23 mouse cellular contexts compared by ENCODE assay signal in genomic region chr2:9694178-9694577, GRCm38 (mm10).
"Had no signal": no experiment of that assay in that cellular context is flagged by ENCODE, and none has a peak within 500 bp of the region (broad histone marks: within the 10 kb centered on the region; RNA-seq: fewer than 3 reads in every experiment).

No protein-coding gene starts in this region.

- H3K27ac ChIP-seq: gastrocnemius, adult 2 months; heart, embryonic 10.5 days; hindbrain, embryonic 13.5 days; hindbrain, embryonic 15.5 days; hindbrain, postnatal 0 days; limb, embryonic 13.5 days; liver, embryonic 13.5 days; liver, embryonic 15.5 days had no signal

- H3K4me1 ChIP-seq: heart, embryonic 10.5 days; heart, embryonic 12.5 days; hindbrain, embryonic 13.5 days; hindbrain, embryonic 15.5 days; liver, embryonic 13.5 days; liver, embryonic 15.5 days had no signal

- H3K36me3 ChIP-seq: heart, embryonic 10.5 days; heart, embryonic 12.5 days; hindbrain, embryonic 13.5 days; hindbrain, embryonic 15.5 days; limb, embryonic 13.5 days; liver, embryonic 13.5 days; liver, embryonic 15.5 days had no signal

- DNase-seq: gastrocnemius, adult 2 months; gastrocnemius, postnatal 10 days; gastrocnemius, postnatal 25 days; heart, adult 18-20 months; heart, postnatal 10 days; kidney, adult 11 months; kidney, adult 8-10 months; kidney, postnatal 10 days; kidney, postnatal 25 days; kidney, postnatal 4 days; layer of hippocampus, adult 9-11 months; layer of hippocampus, postnatal 36 days; left cerebral cortex, postnatal 4 days; liver; liver, embryonic 13.5 days; liver, postnatal 0 days had no signal

- H3K4me3 ChIP-seq: gastrocnemius, adult 2 months; heart, embryonic 10.5 days; heart, embryonic 12.5 days; hindbrain, embryonic 13.5 days; hindbrain, embryonic 15.5 days; limb, embryonic 13.5 days; liver, embryonic 13.5 days; liver, embryonic 15.5 days had no signal

- H3K27me3 ChIP-seq: heart, embryonic 12.5 days; hindbrain, embryonic 13.5 days; hindbrain, embryonic 15.5 days; liver, embryonic 13.5 days; liver, embryonic 15.5 days had no signal
